Mouse (Mus musculus): Measurements from ENCODE around the gene Gm20431. TPM values are rescaled to one million over a fixed set of nuclear protein-coding genes. Genes with fewer than 3 reads are reported as not detected.

The Gm20431 gene
- total RNA-seq (2014; rRNA removed) (7.5 and 10.7 TPM in 2 replicates), polyA plus RNA-seq (2015; fragmentation: Nextera tagmentation; extraction: Ambion mirVana) (7.2 and 9.8 TPM in 2 replicates)

DNA sequence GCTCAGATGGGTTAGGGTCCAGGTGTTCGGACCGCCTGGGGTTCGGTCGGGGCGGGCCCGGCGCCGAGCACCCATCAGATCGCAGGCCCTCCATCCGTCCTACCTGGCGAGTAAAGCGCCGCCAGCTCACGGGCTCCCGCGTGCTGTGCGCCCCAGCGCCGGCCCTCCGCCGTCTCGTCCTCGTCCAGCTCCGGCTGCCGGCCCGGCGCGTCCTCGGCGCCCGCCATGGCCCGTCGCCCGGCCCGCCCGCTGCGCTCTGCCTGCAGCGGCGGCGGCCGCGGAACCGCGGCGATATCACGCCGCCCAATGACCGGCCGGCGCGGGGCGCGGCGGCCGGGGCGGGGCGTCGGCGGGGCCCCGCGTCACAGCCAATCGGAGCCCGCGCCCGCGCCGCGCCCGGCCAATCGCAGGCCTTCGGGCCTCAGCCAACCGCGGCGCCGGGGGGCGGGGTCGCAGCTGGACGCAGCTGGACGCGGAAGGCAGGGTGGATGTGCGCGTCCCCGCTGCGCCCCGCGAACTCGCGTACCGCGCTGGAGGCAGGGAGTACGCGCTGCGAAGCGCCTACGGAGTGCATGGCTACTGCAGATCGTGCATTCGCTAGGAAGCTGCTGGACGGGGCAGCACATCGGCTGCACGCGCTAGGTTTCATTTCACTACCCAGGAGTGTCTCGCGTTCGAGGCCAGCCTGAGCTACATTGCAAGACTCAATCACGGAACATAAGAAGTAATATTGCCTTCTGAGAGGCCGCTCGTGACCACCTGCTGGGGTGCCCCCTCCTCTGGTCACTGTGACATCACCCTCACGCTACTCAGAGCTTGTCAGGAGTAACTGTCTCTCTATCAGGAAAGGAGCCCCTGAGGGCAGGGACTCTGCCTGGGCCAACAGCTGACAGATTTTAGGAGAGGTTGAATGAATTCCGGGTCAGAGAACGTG, at the start of gene Gm20431:
Gm20431 (minus strand) TSS at position 227 of the 934 bp plus-strand sequence.
- ATAC-seq (peak; percentile 94), DNase-seq (ENCODE audit: low spot score) (peak; percentile 97)

DNA sequence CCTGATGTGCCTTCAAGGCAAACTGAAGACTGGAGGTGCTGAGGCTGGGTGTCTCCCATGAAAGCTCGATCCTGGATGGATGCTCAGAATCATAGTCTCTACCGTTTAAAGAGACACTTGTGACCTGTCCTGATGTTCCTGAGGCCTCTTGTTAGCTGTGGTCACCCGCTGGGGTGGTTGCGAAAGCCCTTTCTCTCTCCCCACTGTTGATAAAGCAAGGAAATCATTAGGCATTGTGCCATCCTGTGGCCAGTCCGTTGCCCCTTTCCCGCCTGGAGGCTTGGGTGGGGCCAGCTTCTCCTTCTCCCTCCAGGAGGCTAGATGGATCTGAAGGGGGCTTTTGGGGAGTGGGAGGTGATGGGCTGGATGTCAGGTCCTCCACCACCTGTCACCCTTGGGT, 49.3 kb upstream of the Gm20431 start:
- Histone ChIP-seq H3K4me3 (ENCODE audit: low read length) (no peak overlapping the region), H3K4me1 (ENCODE audit: insufficient read depth, low read length) (no peaks in the 10 kb centered on the region), H3K36me3 (ENCODE audit: insufficient read depth, low read length) (no peaks in the 10 kb centered on the region), H3K9me3 (ENCODE audit: low read length) (no peaks in the 10 kb centered on the region), H3K4me2 (ENCODE audit: low read depth, low read length) (no peak overlapping the region), H3K27ac (no peak overlapping the region), H3K27me3 (ENCODE audit: insufficient read depth, low read length) (no peaks in the 10 kb centered on the region), H3K9ac (replicated peaks; ENCODE audit: low read length) (no peak overlapping the region)
- 40% methylated on average over 6 of the region's 6 CpGs for WGBS
- no peak for ATAC-seq
- TF ChIP-seq CTCF (IDR thresholded peaks at IDR 0.05; ENCODE audit: low read depth) = no peak
- DNase-seq (ENCODE audit: low spot score) = no peak

More for the DNA sequence above, at the start of gene Gm20431:
- H3K27ac ChIP-seq = peak within 1 kb of the TSS; percentile 72
- peaks cover 18% of the 10 kb centered on the region; the same call in 1 of the 2 replicates for H3K4me1 ChIP-seq (ENCODE audit: insufficient read depth, low read length)
- no peaks in the 10 kb centered on the region for H3K9me3 ChIP-seq (ENCODE audit: low read length)
- no peaks in the 10 kb centered on the region for H3K27me3 ChIP-seq (ENCODE audit: insufficient read depth, low read length)
- H3K9ac ChIP-seq (replicated peaks; ENCODE audit: low read length) = peak within 1 kb of the TSS; percentile 84
- no peaks in the 10 kb centered on the region for H3K36me3 ChIP-seq (ENCODE audit: insufficient read depth, low read length)
- H3K4me3 ChIP-seq (ENCODE audit: low read length) = peak within 1 kb of the TSS; percentile 72
- peak within 1 kb of the TSS; percentile 83 for H3K4me2 ChIP-seq (ENCODE audit: low read depth, low read length)
- no peak for TF ChIP-seq CTCF (IDR thresholded peaks at IDR 0.05; ENCODE audit: low read depth)
- under 1% methylated on average over 83 of the region's 110 CpGs for WGBS

DNA sequence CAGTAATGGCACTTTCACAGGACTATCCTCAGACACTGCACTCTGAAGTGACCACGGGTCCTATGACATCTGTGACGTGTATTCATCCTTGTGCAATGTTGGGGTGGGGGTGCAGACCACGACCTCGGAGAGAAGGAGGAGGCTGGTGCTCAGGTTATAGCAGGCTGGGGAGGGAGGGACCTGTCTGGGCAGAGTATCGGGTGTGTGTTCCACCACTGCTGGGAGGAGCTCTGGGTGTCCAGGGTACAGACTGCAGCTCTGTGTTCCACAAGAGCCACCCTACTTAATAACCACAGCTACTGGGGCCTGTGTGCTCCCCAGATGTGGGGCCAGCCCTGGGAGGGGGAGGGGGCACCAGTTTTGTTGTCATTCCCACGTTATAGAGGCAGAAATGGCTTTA, 48.7 kb upstream of the Gm20431 start:
- H3K27me3 ChIP-seq (ENCODE audit: insufficient read depth, low read length) = no peaks in the 10 kb centered on the region
- no peak overlapping the region for H3K27ac ChIP-seq
- ATAC-seq (no peak), DNase-seq (ENCODE audit: low spot score) (no peak)
- no peak for TF ChIP-seq CTCF (IDR thresholded peaks at IDR 0.05; ENCODE audit: low read depth)
- H3K4me2 ChIP-seq (ENCODE audit: low read depth, low read length) = no peak overlapping the region
- no peak overlapping the region for H3K4me3 ChIP-seq (ENCODE audit: low read length)
- H3K9me3 ChIP-seq (ENCODE audit: low read length) = no peaks in the 10 kb centered on the region
- 63% methylated on average over 6 of the region's 6 CpGs for WGBS
- H3K4me1 ChIP-seq (ENCODE audit: insufficient read depth, low read length) = no peaks in the 10 kb centered on the region
- H3K36me3 ChIP-seq (ENCODE audit: insufficient read depth, low read length) = no peaks in the 10 kb centered on the region
- no peak overlapping the region for H3K9ac ChIP-seq (replicated peaks; ENCODE audit: low read length)

DNA sequence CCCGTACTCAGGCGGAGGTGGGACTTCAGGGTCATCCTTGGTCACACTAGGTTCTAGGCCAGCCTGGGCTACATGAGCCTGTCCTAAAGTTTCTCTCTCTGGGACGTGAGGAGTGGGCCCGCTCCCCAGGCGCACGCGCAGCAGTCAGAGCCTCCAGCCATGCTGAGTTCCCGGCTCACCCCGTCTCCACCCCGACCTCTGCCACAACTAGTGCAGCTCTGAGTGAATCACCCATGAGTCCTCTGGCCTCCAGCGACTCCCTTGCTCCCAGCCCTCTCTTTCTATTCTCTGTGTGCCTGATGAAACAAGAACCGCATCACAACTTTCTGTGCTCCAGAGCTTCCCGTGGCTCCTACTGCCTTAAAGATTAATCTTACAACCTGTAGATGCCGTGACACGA, 47.1 kb upstream of the Gm20431 start:
- Histone ChIP-seq H3K27ac (no peak overlapping the region), H3K4me1 (ENCODE audit: insufficient read depth, low read length) (no peaks in the 10 kb centered on the region), H3K9ac (replicated peaks; ENCODE audit: low read length) (no peak overlapping the region), H3K4me2 (ENCODE audit: low read depth, low read length) (no peak overlapping the region), H3K27me3 (ENCODE audit: insufficient read depth, low read length) (no peaks in the 10 kb centered on the region), H3K9me3 (ENCODE audit: low read length) (no peaks in the 10 kb centered on the region), H3K36me3 (ENCODE audit: insufficient read depth, low read length) (no peaks in the 10 kb centered on the region), H3K4me3 (ENCODE audit: low read length) (no peak overlapping the region)
- DNase-seq (ENCODE audit: low spot score) (no peak), ATAC-seq (no peak)
- no peak for TF ChIP-seq CTCF (IDR thresholded peaks at IDR 0.05; ENCODE audit: low read depth)
- WGBS = 71% methylated on average over 15 of the region's 15 CpGs

DNA sequence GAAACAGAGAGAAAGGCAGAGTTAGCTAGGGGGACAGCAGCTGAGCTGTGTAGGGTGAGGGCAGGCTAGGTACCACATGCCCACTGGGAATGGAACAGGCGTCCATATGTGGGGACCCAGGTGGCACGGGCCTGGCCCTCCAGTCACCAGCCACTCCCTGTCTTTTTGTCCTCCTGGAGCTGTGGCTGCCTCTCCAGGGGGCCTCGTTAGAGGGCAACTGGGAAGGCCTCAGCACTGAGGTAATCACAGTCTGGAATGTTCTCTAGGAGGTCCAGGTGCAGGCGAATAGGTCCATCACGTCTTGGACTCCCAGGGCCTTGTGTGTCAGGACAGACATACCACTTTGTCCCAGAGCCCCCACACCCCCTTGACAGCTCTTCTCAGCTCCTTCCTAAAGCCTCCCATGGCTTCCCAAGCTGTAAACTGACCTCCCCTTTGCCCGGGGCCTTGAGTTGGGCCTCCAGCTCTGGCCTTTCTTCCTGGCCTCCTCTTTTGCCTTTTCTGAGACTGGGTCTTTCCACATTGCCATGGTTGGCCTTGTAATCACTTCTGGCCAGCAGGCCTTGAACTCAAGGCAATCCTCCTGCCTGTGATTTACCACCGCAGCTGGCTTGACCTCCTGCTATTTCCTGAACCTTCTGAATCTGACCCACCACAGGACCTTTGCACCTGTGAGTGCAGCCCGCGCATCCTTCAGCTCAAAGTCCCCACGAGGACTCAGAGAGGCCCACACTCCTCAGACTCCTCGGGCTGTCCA, 45.1 kb upstream of the Gm20431 start:
- Histone ChIP-seq H3K9ac (replicated peaks; ENCODE audit: low read length) (no peak overlapping the region), H3K9me3 (ENCODE audit: low read length) (no peaks in the 10 kb centered on the region), H3K4me2 (ENCODE audit: low read depth, low read length) (no peak overlapping the region), H3K4me1 (ENCODE audit: insufficient read depth, low read length) (no peaks in the 10 kb centered on the region), H3K4me3 (ENCODE audit: low read length) (no peak overlapping the region), H3K27ac (no peak overlapping the region), H3K27me3 (ENCODE audit: insufficient read depth, low read length) (no peaks in the 10 kb centered on the region), H3K36me3 (ENCODE audit: insufficient read depth, low read length) (no peaks in the 10 kb centered on the region)
- no peak for TF ChIP-seq CTCF (IDR thresholded peaks at IDR 0.05; ENCODE audit: low read depth)
- no peak for DNase-seq (ENCODE audit: low spot score)
- WGBS = 86% methylated on average over 10 of the region's 11 CpGs
- ATAC-seq = no peak

DNA sequence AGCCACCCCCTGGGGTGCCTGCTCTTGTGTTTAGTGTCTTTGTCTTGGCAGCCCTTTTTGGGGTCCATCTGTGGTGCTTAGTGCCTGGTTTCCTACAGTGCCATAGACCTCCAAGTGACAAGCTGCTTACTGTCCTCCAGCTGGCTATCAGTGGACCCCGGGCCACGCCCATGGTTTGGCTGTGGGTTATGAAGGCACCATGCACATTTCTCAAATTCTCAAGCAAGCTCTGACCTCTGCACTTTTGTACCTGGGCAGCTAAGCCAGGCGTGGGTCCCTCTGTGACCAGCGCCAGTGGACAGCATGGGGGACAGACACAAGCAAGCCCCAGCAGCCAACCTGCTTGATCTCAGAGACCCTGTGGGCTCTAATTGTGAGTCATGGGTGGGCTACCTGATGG, 43.1 kb upstream of the Gm20431 start:
- H3K9me3 ChIP-seq (ENCODE audit: low read length) = no peaks in the 10 kb centered on the region
- no peak for TF ChIP-seq CTCF (IDR thresholded peaks at IDR 0.05; ENCODE audit: low read depth)
- no peaks in the 10 kb centered on the region for H3K4me1 ChIP-seq (ENCODE audit: insufficient read depth, low read length)
- DNase-seq (ENCODE audit: low spot score) (no peak), ATAC-seq (no peak)
- no peaks in the 10 kb centered on the region for H3K27me3 ChIP-seq (ENCODE audit: insufficient read depth, low read length)
- no peak overlapping the region for H3K27ac ChIP-seq
- H3K4me2 ChIP-seq (ENCODE audit: low read depth, low read length) = no peak overlapping the region
- no peak overlapping the region for H3K9ac ChIP-seq (replicated peaks; ENCODE audit: low read length)
- 77% methylated on average over 4 of the region's 4 CpGs for WGBS
- H3K36me3 ChIP-seq (ENCODE audit: insufficient read depth, low read length) = no peaks in the 10 kb centered on the region
- no peak overlapping the region for H3K4me3 ChIP-seq (ENCODE audit: low read length)
